Mouse (Mus musculus): ENCODE results near the gene Ugdh. TPM values are rescaled to one million over a fixed set of nuclear protein-coding genes. Genes with fewer than 3 reads are reported as not detected.

Gene Ugdh
- polyA plus RNA-seq, 1 experiment from 2014 or later: 118 TPM

DNA sequence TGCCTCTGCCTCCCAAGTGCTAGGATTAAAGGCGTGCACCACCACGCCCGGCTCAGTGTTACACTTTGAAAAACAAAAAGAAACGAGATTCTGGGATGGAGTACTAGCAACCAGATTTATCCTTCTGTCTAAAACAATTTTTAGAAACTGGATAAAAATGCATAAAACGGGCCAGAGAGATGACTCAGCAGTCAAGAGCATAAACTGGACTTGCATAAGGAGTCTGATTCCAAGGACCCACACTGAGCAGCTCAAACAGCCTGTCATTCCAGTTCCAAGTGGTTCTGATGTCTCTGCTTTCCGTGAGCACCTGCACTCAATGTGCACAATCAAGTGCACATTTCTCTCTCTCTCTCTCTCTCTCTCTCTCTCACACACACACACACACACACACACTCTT lies 34.0 kb upstream of the Ugdh start:
- Histone ChIP-seq H3K9ac (no peak overlapping the region), H3K4me1 (ENCODE audit: insufficient read depth) (no peaks in the 10 kb centered on the region), H3K4me2 (no peak overlapping the region), H3K36me3 (ENCODE audit: insufficient read depth) (peaks cover 13% of the 10 kb centered on the region), H3K4me3 (ENCODE audit: low read depth, low read length) (no peak overlapping the region), H3K9me3 (ENCODE audit: low read depth, low read length) (no peaks in the 10 kb centered on the region), H3K27ac (ENCODE audit: low read depth) (no peak overlapping the region), H3K27me3 (ENCODE audit: insufficient read depth, low read length) (no peaks in the 10 kb centered on the region)
- TF ChIP-seq CTCF (IDR thresholded peaks at IDR 0.05; ENCODE audit: low read depth): no peak
- DNase-seq (no peak), ATAC-seq (ENCODE audit: insufficient read depth) (no peak)
- WGBS: 85% methylated on average over 6 of the region's 6 CpGs

DNA sequence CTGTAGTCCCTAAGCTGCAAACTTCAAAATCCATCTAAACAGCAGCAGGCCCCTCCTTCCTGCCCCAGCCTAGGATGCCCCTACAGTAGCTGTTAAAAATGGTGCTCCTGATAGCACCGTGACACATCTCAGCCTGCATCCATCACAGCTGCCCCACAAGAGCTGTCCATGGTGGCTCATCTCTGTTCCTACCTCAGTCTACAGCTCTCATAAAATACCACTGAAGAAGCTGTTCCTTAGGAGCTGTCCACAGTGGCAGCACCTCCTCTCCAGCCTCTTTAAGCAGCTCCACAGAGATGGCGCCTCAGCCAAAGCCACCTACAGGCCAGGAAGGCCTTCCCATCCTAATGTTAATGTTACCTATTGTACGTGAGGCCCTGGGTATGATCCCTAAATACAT lies 31.2 kb upstream of the Ugdh start:
- Histone ChIP-seq H3K36me3 (ENCODE audit: insufficient read depth) (peaks cover 13% of the 10 kb centered on the region), H3K4me2 (no peak overlapping the region), H3K4me3 (ENCODE audit: low read depth, low read length) (no peak overlapping the region), H3K27me3 (ENCODE audit: insufficient read depth, low read length) (no peaks in the 10 kb centered on the region), H3K9ac (no peak overlapping the region), H3K27ac (ENCODE audit: low read depth) (no peak overlapping the region), H3K9me3 (ENCODE audit: low read depth, low read length) (no peaks in the 10 kb centered on the region), H3K4me1 (ENCODE audit: insufficient read depth) (no peaks in the 10 kb centered on the region)
- DNase-seq (peak; percentile 35), ATAC-seq (ENCODE audit: insufficient read depth) (no peak)
- 46% methylated on average over 3 of the region's 3 CpGs for WGBS
- TF ChIP-seq CTCF (IDR thresholded peaks at IDR 0.05; ENCODE audit: low read depth): no peak

DNA sequence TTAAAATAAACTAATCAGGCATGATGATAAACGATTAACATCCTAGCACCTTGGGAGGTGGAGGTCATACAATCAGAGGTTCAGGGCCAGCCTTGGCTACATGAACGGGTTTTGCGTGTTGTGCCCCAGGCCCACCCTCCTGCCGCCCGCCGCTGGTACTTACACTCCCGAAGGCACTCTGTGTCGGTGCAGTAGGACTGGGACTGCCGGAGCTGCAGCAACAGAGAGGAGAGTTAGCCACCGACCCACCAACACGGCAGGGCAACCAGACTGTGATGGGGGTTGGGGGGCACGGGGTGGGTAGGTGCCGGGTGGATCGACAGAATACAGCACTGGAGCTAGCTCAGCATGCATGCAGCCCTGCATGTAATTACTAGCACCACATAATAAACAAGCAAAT lies 24.6 kb upstream of the Ugdh start:
- H3K9ac ChIP-seq: no peak overlapping the region
- no peak overlapping the region for H3K4me3 ChIP-seq (ENCODE audit: low read depth, low read length)
- ATAC-seq (ENCODE audit: insufficient read depth): no peak
- H3K4me1 ChIP-seq (ENCODE audit: insufficient read depth): peaks cover 10% of the 10 kb centered on the region
- WGBS: 84% methylated on average over 14 of the region's 14 CpGs
- no peak overlapping the region for H3K27ac ChIP-seq (ENCODE audit: low read depth)
- DNase-seq: no peak
- no peak overlapping the region for H3K4me2 ChIP-seq
- no peaks in the 10 kb centered on the region; the same call in 1 of the 2 replicates for H3K36me3 ChIP-seq (ENCODE audit: insufficient read depth)
- H3K9me3 ChIP-seq (ENCODE audit: low read depth, low read length): no peaks in the 10 kb centered on the region
- no peak for TF ChIP-seq CTCF (IDR thresholded peaks at IDR 0.05; ENCODE audit: low read depth)
- H3K27me3 ChIP-seq (ENCODE audit: insufficient read depth, low read length): no peaks in the 10 kb centered on the region

- no peak overlapping the region for H3K27ac ChIP-seq (ENCODE audit: low read depth)
- TF ChIP-seq CTCF (IDR thresholded peaks at IDR 0.05; ENCODE audit: low read depth): no peak
- DNase-seq: no peak
- H3K4me2 ChIP-seq: no peak overlapping the region
- 67% methylated on average over 3 of the region's 3 CpGs for WGBS
- no peak for ATAC-seq (ENCODE audit: insufficient read depth)
- no peaks in the 10 kb centered on the region; the same call in 1 of the 2 replicates for H3K36me3 ChIP-seq (ENCODE audit: insufficient read depth)
- no peaks in the 10 kb centered on the region for H3K27me3 ChIP-seq (ENCODE audit: insufficient read depth, low read length)
- H3K4me3 ChIP-seq (ENCODE audit: low read depth, low read length): no peak overlapping the region
- H3K9ac ChIP-seq: no peak overlapping the region
- no peaks in the 10 kb centered on the region for H3K9me3 ChIP-seq (ENCODE audit: low read depth, low read length)
- peaks cover 10% of the 10 kb centered on the region for H3K4me1 ChIP-seq (ENCODE audit: insufficient read depth)
Measured at GRCm38 (mm10) chr5:65459454-65459853, 23.7 kb upstream of the Ugdh start.

GRCm38 (mm10) chr5:65457846-65458245 lies 22.1 kb upstream of the Ugdh start:
- Histone ChIP-seq H3K27ac (ENCODE audit: low read depth) (peak overlapping the region; percentile 92), H3K9me3 (ENCODE audit: low read depth, low read length) (no peaks in the 10 kb centered on the region), H3K4me3 (ENCODE audit: low read depth, low read length) (no peak overlapping the region), H3K9ac (no peak overlapping the region), H3K4me2 (no peak overlapping the region), H3K4me1 (ENCODE audit: insufficient read depth) (peaks cover 10% of the 10 kb centered on the region), H3K36me3 (ENCODE audit: insufficient read depth) (no peaks in the 10 kb centered on the region), H3K27me3 (ENCODE audit: insufficient read depth, low read length) (no peaks in the 10 kb centered on the region)
- WGBS: 45% methylated on average over 5 of the region's 5 CpGs
- DNase-seq: peak; percentile 29
- TF ChIP-seq CTCF (IDR thresholded peaks at IDR 0.05; ENCODE audit: low read depth): no peak
- no peak for ATAC-seq (ENCODE audit: insufficient read depth)

DNA sequence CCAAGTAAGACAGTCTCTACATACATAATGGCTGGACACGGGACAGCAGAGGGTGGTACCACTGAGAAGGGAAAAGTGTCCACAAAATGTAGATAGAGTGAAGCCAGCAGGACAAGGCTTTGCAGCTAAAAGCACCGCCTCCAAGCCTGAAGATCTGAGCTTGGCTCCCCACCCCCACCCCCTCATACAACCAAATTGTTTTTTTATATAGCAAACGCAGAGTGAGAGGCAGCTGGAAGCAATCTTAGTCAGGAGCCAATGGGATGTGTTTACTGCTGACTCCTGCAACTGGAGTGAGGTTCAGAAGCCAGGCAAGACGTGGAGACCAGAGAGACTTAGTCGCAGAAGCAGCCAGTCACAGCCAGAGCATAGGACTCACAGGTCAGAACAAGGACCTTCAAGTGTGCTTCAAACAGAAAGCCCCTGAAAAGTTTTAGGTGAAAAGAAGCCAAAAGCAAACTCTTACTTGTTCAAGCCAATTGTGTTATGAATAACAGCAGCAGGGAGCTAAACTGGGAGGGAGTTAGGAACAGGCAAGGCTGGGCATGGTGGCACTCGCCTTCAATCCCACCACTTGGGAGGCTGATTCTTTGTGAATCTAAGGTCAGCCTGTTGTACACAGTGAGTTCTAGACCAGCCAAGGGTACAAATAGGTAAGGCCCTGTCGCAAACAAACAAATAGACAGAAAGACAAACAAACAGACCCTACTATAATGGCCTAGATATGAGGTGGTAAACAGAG lies 21.5 kb upstream of the Ugdh start:
- H3K9ac ChIP-seq: no peak overlapping the region
- peak overlapping the region; percentile 4; the same call in 1 of the 2 replicates for H3K4me2 ChIP-seq
- DNase-seq: peak; percentile 91
- 24% methylated on average over 7 of the region's 7 CpGs for WGBS
- peaks cover 10% of the 10 kb centered on the region for H3K4me1 ChIP-seq (ENCODE audit: insufficient read depth)
- no peak overlapping the region for H3K4me3 ChIP-seq (ENCODE audit: low read depth, low read length)
- H3K27ac ChIP-seq (ENCODE audit: low read depth): peak overlapping the region; percentile 92
- no peaks in the 10 kb centered on the region for H3K27me3 ChIP-seq (ENCODE audit: insufficient read depth, low read length)
- peak; percentile 96 for ATAC-seq (ENCODE audit: insufficient read depth)
- no peak for TF ChIP-seq CTCF (IDR thresholded peaks at IDR 0.05; ENCODE audit: low read depth)
- no peaks in the 10 kb centered on the region for H3K9me3 ChIP-seq (ENCODE audit: low read depth, low read length)
- H3K36me3 ChIP-seq (ENCODE audit: insufficient read depth): no peaks in the 10 kb centered on the region

- Histone ChIP-seq H3K27ac (ENCODE audit: low read depth) (no peak overlapping the region), H3K4me2 (no peak overlapping the region), H3K36me3 (ENCODE audit: insufficient read depth) (no peaks in the 10 kb centered on the region), H3K9me3 (ENCODE audit: low read depth, low read length) (no peaks in the 10 kb centered on the region), H3K27me3 (ENCODE audit: insufficient read depth, low read length) (no peaks in the 10 kb centered on the region), H3K9ac (no peak overlapping the region), H3K4me1 (ENCODE audit: insufficient read depth) (peaks cover 10% of the 10 kb centered on the region), H3K4me3 (ENCODE audit: low read depth, low read length) (no peak overlapping the region)
- ATAC-seq (ENCODE audit: insufficient read depth): no peak
- TF ChIP-seq CTCF (IDR thresholded peaks at IDR 0.05; ENCODE audit: low read depth): no peak
- DNase-seq: no peak
- 31% methylated on average over 5 of the region's 5 CpGs for WGBS
Measured at GRCm38 (mm10) chr5:65454771-65455170, 19.0 kb upstream of the Ugdh start.

All from lung, embryonic 14.5 days (tissue).